Mouse (Mus musculus): ENCODE measurements around the gene Vmn1r15.

The Vmn1r15 gene

GRCm38 (mm10) chr6:57257652-57258051 lies at the start of gene Vmn1r15:
Gene Vmn1r15 (plus strand): TSS chr6:57257952.
- in situ Hi-C loops (cut with MboI, MseI) = no loop called here

- in situ Hi-C loops (cut with MboI, MseI) = no loop called here
These were observed 26.4 kb upstream of the Vmn1r15 start, which contains the start of gene Vmn1r14 for GRCm38 (mm10) chr6:57231386-57231785. Gene Vmn1r14 (plus strand): TSS chr6:57231686.

GRCm38 (mm10) chr6:57260990-57261389 lies 3.2 kb downstream of the Vmn1r15 start:
- in situ Hi-C loops (cut with MboI, MseI) = no loop called here

- in situ Hi-C loops (cut with MboI, MseI) = no loop called here
These were observed 14.1 kb downstream of the Vmn1r15 start for GRCm38 (mm10) chr6:57271881-57272280.

GRCm38 (mm10) chr6:57272517-57272916 lies 14.8 kb downstream of the Vmn1r15 start:
- in situ Hi-C loops (cut with MboI, MseI) = no loop called here

GRCm38 (mm10) chr6:57278952-57279351 lies 21.2 kb downstream of the Vmn1r15 start:
- in situ Hi-C loops (cut with MboI, MseI) = no loop called here

All from T-helper 1 cell (primary cell).